Mouse (Mus musculus) erythroid progenitor cell, adult 5-6 weeks (primary cell): Measurements from ENCODE around the gene Zfp423. TPM values are rescaled to one million over a fixed set of nuclear protein-coding genes. Genes with fewer than 3 reads are reported as not detected.

Experiments
- ATAC-seq: replicated peaks from 2 replicates; pipeline ENCODE4 v1.8.0; 2016; ENCODE audit warnings: moderate number of reproducible peaks, mild to moderate bottlenecking, moderate TSS enrichment, inconsistent platforms; ENCODE audit not compliant: poor library complexity, low FRiP score, severe bottlenecking
- total RNA-seq, 2 experiments: library from RNA; stranded (forward) in 1 of 2; stranded (reverse) in 1 of 2; fragments of 150-400 nt in 1 of 2; fragments of 186-747, 209-891 nt in 1 of 2; gene quantifications; 2 replicates each; pipeline versions ENCODE4 v1.2.3 to v1.2.4; 2015 to 2017; ENCODE audit warnings: low replicate concordance in 2 of 2

The Zfp423 gene
- total RNA-seq, 2 experiments from 2014 or later = 0.42 TPM; not detected in 1

DNA sequence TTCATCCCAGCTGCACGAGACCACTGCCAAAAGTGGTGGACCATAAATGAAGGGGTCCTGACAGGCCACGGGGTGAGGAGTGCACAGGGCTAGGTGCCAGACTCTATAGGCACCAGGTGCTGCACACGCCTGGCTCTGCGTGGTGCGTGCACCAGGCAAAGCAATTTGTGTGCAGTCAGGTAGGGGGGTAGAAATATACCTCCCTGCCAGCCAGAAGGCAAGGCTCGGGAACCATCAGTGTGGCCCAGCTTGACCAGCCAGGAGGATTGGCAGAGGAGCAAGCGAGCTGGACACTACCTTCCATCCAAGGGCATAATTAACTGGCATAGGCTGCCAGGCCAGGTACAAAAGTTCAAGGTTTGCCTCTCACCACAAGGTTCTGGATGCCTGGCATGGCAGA, 140.9 kb downstream of the Zfp423 start:
- no peak for ATAC-seq

DNA sequence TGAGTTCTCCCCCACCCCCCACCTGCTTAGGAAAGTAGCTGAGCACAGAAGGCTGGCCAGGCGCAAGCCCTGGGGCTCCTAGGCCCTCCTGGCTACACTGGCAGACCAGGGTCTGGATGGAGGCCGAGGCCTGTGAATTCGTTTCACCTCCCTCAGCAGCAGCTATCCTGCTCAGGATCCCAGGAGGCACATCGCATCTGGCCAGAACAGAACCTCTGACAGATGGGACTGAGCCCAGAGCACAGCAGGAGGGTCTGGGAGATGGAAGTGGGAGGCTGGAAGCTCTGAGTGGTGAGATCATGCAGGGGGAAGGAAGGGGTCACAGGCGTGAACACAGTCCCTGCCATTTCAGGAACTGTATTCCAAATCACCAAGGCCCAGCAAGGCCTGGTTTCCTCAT, 143.3 kb downstream of the Zfp423 start:
- ATAC-seq = no peak

DNA sequence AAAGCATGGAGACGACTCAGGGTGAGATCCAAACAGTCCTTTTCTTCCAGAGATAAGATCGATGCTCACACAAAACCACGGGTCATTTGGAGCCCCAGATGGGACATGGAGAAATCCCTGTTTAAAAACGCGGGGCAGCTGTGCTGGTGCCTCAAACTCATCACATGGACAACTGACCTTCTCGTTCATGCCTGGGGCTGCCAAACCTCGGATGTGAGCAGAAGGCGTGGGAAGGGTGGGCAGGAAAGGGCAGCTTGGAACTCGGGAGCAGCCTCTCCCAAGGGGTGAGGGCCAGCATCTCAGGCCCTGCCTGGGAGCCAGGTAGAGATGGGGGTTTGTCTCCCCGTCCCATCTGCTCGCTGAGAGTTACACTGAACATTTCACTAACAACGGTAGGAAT, 146.7 kb downstream of the Zfp423 start:
- ATAC-seq = no peak

DNA sequence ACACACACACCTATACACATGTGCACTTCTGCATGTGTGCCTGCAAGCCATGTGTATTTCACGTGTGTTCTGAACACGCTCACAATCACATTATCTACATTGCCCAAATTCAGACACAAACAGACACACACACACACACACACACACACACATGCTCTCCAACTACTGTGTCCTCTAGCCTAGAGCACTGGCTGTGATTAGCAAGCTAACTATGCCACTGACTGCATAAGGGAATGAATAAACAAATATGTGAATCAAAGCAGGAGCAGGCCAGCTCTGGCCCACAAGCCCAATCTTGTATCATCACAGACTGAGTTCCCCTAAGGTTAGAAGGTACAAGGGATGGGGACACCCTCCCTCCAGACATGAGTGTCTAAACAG, 147.3 kb downstream of the Zfp423 start:
- ATAC-seq = no peak

DNA sequence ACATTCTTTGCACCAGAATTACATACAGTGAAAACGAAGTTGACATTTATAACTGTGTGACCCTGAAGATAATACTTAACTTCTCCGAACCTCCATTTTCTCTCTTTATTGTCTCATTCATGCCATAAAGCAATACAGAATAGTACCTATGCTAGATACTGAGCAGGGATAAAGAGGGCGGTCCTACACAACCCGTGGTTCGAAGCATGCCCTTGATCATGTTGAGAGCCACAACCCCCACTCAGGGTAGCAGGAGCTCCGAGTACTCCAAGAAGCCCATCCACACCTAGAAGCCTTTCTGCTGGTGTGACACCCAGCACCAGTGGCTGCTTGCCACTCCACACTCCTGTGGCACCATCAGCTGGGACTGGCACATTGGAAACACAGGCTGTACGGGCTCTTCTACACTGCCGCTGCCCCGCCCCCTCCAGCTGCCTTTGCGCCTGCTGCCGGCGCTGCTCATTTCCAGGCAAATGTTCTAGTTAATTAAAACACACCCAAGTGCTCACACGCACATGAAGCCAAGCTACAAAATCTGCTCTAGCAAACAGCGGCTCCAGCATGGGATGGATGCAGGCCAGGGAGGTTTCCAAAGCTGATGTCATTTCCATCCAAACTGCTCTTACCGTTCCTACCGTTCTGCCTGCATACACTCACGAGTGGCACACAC, 147.9 kb downstream of the Zfp423 start:
- no peak for ATAC-seq

DNA sequence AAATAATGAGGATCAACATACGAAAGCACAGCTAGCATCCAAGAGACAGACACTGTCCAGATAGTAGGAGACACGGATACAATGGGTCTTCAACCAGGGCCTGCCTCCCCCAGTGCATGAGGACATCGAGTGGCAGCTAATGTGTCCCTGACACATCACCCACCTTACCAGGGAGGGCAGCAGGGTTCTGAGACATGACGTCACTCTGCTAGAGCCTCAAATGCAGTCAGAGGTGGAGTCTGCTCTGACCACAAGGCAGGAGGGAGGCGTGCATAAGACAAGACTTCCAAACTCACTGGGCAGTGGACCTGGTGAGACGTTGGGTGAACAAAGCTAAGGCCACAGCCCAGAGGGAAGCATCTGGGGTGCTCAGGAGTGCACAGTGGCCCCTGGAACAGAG, 148.6 kb downstream of the Zfp423 start:
- no peak for ATAC-seq

DNA sequence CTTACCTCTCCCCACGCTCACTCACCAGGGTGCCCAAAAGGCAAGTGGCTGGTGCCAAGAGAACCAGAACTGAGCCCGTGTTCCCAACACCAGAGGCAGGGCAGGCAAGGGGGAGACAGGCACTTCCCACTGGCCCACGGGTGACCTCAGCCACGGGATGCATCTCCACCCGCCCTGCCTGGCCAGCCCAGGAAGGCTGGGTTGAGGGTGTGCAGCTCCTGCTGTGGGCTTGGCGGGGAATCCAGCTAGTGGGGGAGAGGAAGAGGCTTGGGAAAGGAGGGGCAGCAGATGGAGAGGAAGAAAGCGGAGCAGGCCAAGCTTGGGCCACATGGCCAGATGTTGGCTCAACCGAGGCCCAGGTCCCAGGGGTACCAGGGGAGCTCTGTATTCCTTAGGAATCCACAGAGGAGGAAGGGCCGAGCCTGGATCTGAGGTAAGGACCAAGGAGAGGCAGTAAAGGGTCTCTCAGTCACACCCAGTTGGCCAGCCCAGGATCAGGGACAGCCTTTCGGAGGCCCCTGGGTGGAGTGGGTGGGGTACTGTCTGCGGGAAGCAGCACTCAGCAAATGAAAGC, 155.0 kb downstream of the Zfp423 start:
- ATAC-seq = no peak

DNA sequence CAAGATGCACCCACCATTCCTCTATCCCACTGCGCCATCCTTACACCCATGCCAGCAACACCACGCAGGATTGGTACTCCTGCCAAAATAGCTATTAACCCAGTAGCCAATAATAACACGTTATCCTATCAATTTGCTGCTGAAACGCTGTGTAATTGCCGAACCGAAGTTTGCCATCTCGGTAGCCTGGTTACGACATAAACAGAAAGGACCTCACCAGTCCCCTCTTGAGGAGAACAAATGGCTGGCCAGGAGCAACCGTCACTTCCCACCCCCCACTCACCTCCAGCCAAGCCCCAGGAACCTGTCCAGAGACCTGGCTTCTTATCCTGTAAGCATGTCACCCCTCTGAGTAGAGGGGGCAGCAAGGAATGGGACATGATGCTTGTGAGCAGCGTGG, 156.0 kb downstream of the Zfp423 start:
- ATAC-seq = no peak

DNA sequence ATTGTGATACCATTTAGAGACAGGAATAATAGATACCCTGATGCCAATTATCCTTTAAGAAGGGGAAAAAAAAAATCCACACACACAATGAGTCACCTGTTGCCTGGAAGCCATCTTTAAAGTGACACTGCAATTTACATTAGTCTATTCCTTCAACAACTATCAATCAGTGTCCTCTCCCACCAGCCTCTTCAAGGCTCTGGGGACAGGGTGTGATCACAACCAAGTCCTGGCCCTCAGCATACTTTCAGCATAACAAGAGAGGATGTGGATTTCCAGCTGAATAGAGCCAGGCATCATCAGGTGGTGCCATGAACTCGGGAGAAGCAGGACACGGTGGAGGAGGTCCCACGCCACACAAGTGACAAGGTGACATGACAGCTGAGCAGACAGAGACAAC, 156.8 kb downstream of the Zfp423 start:
- ATAC-seq = no peak

DNA sequence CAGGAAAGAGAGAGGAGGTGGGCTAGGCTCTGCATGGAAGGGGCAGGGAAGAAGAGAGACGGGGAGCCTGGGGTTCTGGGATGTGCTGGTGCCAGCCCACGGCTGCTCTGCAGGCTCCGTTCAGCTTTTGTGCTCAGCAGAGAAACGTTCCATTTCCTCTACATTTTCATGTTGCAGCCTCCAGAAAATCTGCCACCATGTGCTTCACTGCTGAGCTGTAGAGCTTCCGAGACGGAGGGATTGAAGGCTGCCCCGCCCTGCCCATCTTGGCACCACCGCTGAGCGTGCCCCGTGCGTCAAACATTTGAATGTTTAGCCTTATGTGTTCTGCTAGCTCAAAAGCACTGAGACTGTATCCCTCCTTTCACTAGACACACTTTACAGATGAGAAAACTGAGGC, 159.3 kb downstream of the Zfp423 start:
- ATAC-seq = no peak

DNA sequence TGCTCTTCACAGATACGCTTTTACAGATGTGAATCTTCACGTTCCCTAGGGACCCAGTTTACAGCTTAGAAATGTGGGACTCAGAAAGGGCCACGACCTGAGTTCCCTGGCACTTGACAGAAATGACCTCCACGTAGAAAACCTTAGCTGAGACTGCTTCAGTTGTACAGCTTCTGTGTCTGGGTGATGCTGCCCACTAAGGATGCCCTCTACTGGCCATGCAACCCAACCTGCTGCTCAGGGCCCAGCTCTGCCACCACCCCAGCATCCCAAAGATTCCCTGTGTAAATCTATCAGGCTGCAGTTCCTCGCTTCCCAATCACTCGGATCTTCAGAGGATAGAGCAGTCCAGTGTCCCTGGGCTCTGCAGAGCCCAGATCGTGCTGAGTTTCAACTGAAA, 163.2 kb downstream of the Zfp423 start:
- ATAC-seq = no peak

DNA sequence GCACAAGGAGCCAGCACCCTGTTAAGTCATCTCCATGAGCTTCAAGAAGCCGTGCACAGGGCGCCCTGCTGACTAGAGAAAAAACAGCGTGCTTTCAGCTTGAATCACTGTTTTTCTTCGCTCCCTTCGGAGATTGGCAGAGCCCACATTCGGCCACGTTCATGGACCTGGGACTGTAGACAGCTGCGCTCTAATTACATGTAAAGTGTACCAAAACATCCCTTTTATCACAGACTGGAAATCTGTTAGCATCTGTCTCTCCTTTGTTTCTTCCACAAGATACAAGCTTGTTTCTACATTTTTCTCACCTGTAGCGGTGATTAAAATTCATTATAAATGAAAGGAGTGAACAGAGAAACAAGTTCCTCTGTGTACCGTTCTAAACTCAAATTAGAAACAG, 164.8 kb downstream of the Zfp423 start:
- ATAC-seq = no peak

DNA sequence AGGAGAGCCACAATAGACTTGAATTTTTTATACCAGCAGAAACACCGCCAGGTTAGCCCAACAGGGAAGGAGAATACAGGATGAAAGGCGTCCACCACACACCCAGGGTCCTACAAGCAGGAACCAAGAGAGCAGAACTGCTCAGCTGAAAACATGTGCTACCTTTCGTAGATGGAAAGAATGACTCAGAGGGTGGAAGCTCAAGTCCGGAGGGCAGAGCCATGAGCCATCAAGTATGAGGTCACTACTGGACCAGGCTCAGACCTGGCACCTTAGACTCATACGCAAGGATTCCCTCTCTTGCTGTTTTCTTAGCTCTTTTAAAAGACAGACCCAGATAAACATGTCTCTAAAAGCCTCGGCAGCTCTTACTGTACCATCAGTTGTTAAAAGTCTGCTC, 168.3 kb downstream of the Zfp423 start:
- no peak for ATAC-seq

DNA sequence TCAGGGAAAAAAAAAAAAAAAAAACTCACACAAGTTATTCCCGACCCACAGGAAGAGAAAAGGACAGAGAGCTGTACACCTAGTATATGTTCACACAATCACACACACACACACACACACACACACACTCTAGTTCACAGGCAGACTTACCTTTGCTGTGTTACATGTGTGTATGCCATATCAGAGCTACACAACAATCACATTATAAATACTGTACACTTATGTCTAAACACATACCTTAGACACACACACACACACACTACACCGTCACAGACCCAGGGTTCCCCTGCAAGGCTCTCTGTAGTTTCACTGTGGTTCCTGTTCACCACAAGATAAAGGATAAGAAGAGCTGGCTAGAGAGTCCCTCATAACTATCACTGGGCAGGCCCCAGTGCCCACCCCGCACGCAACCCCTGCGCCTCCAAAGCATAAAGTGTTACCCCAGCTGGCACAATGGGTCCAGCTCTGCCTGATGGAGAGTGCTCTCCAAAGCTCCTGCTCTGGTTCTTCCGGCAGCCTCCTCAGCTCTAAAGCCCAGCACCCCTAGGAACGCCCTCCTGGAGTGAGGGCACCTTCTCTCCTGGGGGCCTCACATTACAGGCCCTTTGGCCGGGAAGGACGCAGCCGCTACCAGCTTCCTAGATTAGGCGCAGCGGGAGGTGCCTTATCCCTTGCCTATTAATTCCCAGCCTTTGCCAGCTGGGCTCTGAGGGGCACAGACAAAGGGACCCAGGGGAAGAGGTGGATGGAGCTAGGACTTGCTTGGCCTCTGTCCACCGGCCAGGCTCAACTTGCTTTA, 174.6 kb downstream of the Zfp423 start:
- ATAC-seq = no peak

DNA sequence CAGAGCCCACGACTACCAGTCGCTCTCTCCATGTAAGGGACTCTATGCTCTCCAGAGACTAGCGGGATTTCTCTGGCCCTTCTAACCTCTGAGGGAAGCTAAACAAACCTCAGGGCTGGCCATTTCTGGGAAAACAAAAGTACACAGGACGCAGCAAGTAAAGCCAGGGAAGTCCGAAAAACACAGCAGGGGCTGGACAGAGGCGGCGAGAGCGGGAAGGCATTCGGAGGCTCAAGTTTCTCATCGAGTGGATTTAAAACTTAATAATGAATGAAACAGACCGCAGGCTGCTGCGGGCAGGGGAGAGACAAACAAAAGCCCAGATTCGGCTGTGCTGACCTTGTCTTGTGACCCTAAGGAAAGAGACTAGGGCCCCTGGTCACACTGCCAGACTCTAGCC, 175.2 kb downstream of the Zfp423 start:
- ATAC-seq = no peak

DNA sequence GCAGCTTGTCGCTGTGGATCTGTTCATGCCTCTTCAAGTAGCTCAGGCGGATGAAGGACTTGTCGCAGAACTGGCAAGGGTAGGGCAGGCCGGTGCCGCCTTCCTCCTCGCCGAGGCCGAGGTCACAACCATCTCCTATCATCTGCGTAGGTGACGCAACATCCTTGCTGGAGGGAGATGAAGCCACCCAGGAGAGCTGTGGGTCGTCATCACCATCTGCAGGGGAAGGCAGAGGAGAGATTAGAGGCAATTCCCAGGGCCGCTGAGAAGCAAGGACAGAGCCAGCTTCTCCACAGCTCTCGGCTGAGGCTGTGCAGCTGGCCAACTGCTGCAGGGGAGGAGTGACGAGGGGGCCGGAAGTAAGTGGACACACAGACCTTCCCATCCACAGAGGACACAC, 176.2 kb downstream of the Zfp423 start:
- no peak for ATAC-seq

DNA sequence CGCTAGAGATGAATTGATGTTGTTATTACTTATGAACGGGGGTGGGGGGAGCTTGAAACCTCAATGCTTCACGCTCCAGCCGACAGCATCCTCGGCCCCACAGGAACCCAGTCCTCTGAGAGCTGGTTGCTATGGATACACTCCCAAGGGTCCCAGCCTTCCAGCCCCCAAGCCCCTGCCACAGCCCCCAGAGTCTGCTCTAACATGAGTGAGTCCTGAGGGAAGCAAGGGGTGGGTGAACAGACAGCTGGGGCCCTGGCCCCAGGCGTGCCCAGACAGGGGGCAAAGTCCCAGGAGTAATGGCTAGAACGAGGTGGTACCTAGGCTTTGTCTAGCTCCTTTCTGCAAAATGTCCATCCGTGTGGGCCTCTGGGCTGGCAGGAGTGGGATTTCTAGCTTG, 181.8 kb downstream of the Zfp423 start:
- ATAC-seq = no peak

DNA sequence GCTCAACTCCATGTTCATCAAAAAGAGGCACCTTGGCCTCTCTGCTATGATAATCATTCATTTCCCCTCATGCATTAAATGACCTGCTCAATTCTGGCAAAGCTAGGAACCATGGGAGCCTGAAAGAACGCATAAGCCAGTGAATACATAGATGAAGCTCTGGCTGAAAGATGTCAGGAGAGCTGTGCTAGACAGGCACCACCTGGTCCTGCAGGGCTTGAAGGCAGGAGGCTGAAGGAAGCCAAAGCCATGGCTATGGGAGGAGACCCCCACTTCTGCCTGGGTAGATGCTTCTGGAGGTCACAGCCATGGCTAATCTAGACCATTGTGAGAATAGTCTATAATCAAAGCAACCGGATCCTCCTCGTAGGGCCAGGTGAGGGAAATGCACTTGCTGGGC, 183.5 kb downstream of the Zfp423 start:
- no peak for ATAC-seq

DNA sequence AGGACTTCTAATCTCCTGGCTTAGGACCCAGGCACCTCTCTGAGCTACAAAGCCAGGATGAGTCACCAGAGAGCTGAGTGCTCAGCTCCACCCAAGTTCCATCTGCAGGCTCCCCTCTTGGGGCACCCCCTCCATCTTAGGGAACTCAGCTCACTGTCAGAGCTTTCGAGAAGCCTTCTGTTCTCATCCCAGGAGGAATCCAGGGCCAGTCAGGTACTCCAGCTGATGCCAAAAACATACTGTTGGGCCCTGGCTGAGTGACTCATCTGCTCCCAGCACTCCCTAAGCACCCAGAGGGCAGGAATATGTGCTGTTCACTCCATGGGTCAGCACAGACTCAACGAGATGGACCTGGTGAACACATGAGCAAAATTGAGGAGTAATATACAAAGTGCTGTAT, 184.4 kb downstream of the Zfp423 start:
- ATAC-seq = no peak

DNA sequence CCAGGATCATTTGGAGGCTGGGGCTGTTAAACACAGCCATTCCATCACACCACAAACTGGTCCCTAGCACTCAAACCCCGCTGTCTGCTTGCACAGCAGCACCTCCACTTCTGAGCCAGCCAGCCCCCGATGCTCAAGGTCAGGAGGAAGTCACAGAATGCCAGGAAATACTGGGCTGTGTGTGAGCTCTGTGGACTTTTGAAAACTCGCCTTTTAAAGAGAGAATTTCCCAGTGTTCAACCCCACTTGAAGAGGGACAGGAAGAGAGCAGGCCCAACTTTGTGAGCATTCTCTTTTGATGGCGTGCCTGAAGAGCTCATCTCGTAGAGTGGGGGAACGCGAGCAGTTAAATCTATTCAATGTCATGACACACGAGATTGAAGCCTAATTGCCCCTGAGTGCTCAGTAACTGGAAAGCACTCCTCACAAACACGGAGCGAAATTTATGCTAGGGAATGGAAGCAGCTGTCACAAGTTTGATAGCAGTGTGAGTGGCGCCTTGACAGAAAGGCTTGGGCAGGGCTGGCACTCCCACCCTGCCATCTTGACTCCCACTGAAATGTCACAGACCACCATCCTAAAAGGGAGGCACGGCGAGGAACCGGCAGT, 186.4 kb downstream of the Zfp423 start:
- no peak for ATAC-seq

DNA sequence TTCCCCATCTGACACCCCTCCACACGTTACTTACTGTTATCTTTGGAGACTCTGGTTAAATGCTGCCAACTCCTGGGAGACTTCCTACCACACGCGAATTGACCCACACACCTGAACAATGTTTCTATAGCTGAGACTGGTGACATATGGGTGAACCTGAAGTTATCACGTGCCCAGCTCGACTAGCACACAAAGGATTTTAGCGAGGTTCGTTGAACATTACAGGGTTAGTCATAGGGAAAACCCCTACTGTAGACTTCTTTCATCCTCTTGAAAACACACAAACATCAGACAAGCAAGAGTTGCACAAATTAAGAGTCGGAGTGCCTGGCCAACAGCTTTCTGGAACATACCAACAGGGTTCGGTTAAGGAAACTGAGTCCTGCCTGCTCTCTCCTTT, 191.5 kb downstream of the Zfp423 start:
- ATAC-seq = no peak
